Comparison of ENCODE assay signal across 8 mouse cellular contexts in genomic region chr3:104777342-104777741, GRCm38 (mm10). TPM values are rescaled to one million over a fixed set of nuclear protein-coding genes. Genes with fewer than 3 reads are reported as not detected.
DNase-seq lines count a peak whose midpoint lies in the region; ATAC-seq lines count a peak whose summit lies in the region.

No protein-coding gene starts in this region.

- 1% methylated on average over 20 of the region's 20 CpGs for WGBS in embryonic facial prominence, embryonic 13.5 days
- under 1% methylated on average over 20 of the region's 20 CpGs for whole genome bisulfite sequencing in midbrain, embryonic 11.5 days

- intact Hi-C loops in gastrocnemius, postnatal 36 days (cut with DNase I), result loop anchor here (5.0 kb wide), 1 partner anchor 190 kb away; no protein-coding TSS in a partner anchor

- H3K9ac ChIP-seq in embryonic facial prominence, embryonic 13.5 days, result peak overlapping the region; percentile 64
- H3K9ac ChIP-seq in midbrain, embryonic 11.5 days (ENCODE audit: low read length), result peak overlapping the region; percentile 36

- peaks cover 72% of the 10 kb centered on the region for H3K27me3 ChIP-seq in embryonic facial prominence, embryonic 13.5 days
- H3K27me3 ChIP-seq in midbrain, embryonic 11.5 days (ENCODE audit: control insufficient read depth, insufficient read depth, low read length), result peaks cover 67% of the 10 kb centered on the region

- no peaks in the 10 kb centered on the region for H3K9me3 ChIP-seq in embryonic facial prominence, embryonic 13.5 days
- no peaks in the 10 kb centered on the region for H3K9me3 ChIP-seq in midbrain, embryonic 11.5 days (ENCODE audit: control insufficient read depth, low read length)

- DNase-seq in right cerebral cortex, postnatal 4 days, result peak; percentile 52
- DNase-seq in right cerebral cortex, postnatal 25 days, result no peak
- peak; percentile 91 for DNase-seq in midbrain, embryonic 11.5 days (ENCODE audit: low spot score, missing footprints)
- no peak for DNase-seq in layer of hippocampus, adult 9-10 months (ENCODE audit: low spot score)
- no peak for DNase-seq in gastrocnemius, postnatal 36 days
- no peak for DNase-seq in urinary bladder, postnatal 4 days (ENCODE audit: low spot score in 2 of 2)

- H3K36me3 ChIP-seq in embryonic facial prominence, embryonic 13.5 days, result no peaks in the 10 kb centered on the region
- H3K36me3 ChIP-seq in midbrain, embryonic 11.5 days (ENCODE audit: control insufficient read depth, insufficient read depth, low read length), result no peaks in the 10 kb centered on the region

- H3K4me1 ChIP-seq in embryonic facial prominence, embryonic 13.5 days, result peaks cover 21% of the 10 kb centered on the region
- peaks cover 20% of the 10 kb centered on the region for H3K4me1 ChIP-seq in midbrain, embryonic 11.5 days (ENCODE audit: control insufficient read depth, insufficient read depth, low read length)

- no peak for ATAC-seq in embryonic facial prominence, embryonic 13.5 days (ENCODE audit: insufficient number of reproducible peaks, insufficient read depth, low FRiP score, low TSS enrichment, low read depth)
- peak; percentile 25 for ATAC-seq in inflammation-experienced regulatory T-cells, adult 6 months
- no peak for ATAC-seq in midbrain, embryonic 11.5 days (ENCODE audit: low FRiP score)

- H3K27ac ChIP-seq in embryonic facial prominence, embryonic 13.5 days, result no peak overlapping the region
- H3K27ac ChIP-seq in midbrain, embryonic 11.5 days (ENCODE audit: low read depth, low read length), result no peak overlapping the region

- peak overlapping the region; percentile 76 for H3K4me2 ChIP-seq in embryonic facial prominence, embryonic 13.5 days
- H3K4me2 ChIP-seq in midbrain, embryonic 11.5 days, result peak overlapping the region; percentile 52

- peak overlapping the region; percentile 44 for H3K4me3 ChIP-seq in embryonic facial prominence, embryonic 13.5 days
- H3K4me3 ChIP-seq in midbrain, embryonic 11.5 days (ENCODE audit: low read depth, low read length), result peak overlapping the region; percentile 27

RNA-seq across cellular contexts. Expression of gene Ppm1j, which starts 3.5 kb away (rescaled TPM):
- polyA plus RNA-seq in embryonic facial prominence, embryonic 13.5 days (2015; fragmentation: Nextera tagmentation; extraction: Ambion mirVana), result 3.4 and 3.5 TPM in 2 replicates
- 10 to 100 TPM; 19.0 to 23.8 (median 22.1) TPM for polyA plus RNA-seq in inflammation-experienced regulatory T-cells, adult 6 months (2017; shearing (Covaris generic))
- 0.44 and 0.97 TPM in 2 replicates for polyA plus RNA-seq in midbrain, embryonic 11.5 days (2014; fragmentation: Nextera tagmentation; extraction: Ambion mirVana)
- 10 to 100 TPM; 30.5 to 40.0 TPM for total RNA-seq in gastrocnemius, postnatal 36 days (2021)

RNA-seq across cellular contexts. Expression of gene Fam19a3, which starts 4.3 kb away (rescaled TPM):
- polyA plus RNA-seq in embryonic facial prominence, embryonic 13.5 days (2015; fragmentation: Nextera tagmentation; extraction: Ambion mirVana), result 0.15 and 0.25 TPM in 2 replicates
- polyA plus RNA-seq in inflammation-experienced regulatory T-cells, adult 6 months (2017; shearing (Covaris generic)), result 1 to 10 TPM in 1 of 3 experiments, under 1 TPM in 2; 0.40 to 1.5 (median 0.50) TPM
- not detected in 2 replicates for polyA plus RNA-seq in midbrain, embryonic 11.5 days (2014; fragmentation: Nextera tagmentation; extraction: Ambion mirVana)
- total RNA-seq in gastrocnemius, postnatal 36 days (2021), result 1 to 10 TPM; 3.9 to 4.4 TPM

RNA-seq across cellular contexts. Expression of gene Rhoc, which starts 10.8 kb away (rescaled TPM):
- polyA plus RNA-seq in embryonic facial prominence, embryonic 13.5 days (2015; fragmentation: Nextera tagmentation; extraction: Ambion mirVana), result 145 and 158 TPM in 2 replicates
- 10 to 100 TPM in 1 of 3 experiments, 1 to 10 TPM in 2; 1.2 to 14.7 (median 2.5) TPM for polyA plus RNA-seq in inflammation-experienced regulatory T-cells, adult 6 months (2017; shearing (Covaris generic))
- 78.2 and 82.0 TPM in 2 replicates for polyA plus RNA-seq in midbrain, embryonic 11.5 days (2014; fragmentation: Nextera tagmentation; extraction: Ambion mirVana)
- 10 to 100 TPM; 31.8 to 39.4 TPM for total RNA-seq in gastrocnemius, postnatal 36 days (2021)

RNA-seq across cellular contexts. Expression of gene Mov10, which starts 41.0 kb away (rescaled TPM):
- polyA plus RNA-seq in embryonic facial prominence, embryonic 13.5 days (2015; fragmentation: Nextera tagmentation; extraction: Ambion mirVana), result 56.3 and 59.7 TPM in 2 replicates
- 10 to 100 TPM; 24.0 to 29.1 (median 26.9) TPM for polyA plus RNA-seq in inflammation-experienced regulatory T-cells, adult 6 months (2017; shearing (Covaris generic))
- polyA plus RNA-seq in midbrain, embryonic 11.5 days (2014; fragmentation: Nextera tagmentation; extraction: Ambion mirVana), result 9.5 and 9.9 TPM in 2 replicates
- 1 to 10 TPM; 1.3 to 1.7 TPM for total RNA-seq in gastrocnemius, postnatal 36 days (2021)

Comparison
In these comparisons a context has a peak if more than half of its experiments do, and no peak if none do; other contexts are left out.
1. DNase-seq: peak in right cerebral cortex, postnatal 4 days (single experiment) and midbrain, embryonic 11.5 days (single experiment); none in right cerebral cortex, postnatal 25 days (single experiment), layer of hippocampus, adult 9-10 months (single experiment), gastrocnemius, postnatal 36 days (0 of 2) and urinary bladder, postnatal 4 days (0 of 2).